Mouse (Mus musculus) retina, postnatal 1 day (tissue): ENCODE measurements around the gene Gm11172.
"Not testable (repeated sequence)": the region's sequence is repeated elsewhere in the genome, so short reads cannot be mapped to it uniquely, and the experiment has no call there.

Experiments
- DNase-seq: peaks from one replicate; pipeline ENCODE4 v3.0.0-alpha.2; 2012

Gm11172 gene

GRCm38 (mm10) chr16:10834911-10835587, 22.3 kb downstream of the Gm11172 start, which contains the start of gene Rmi2:
Rmi2 (plus strand) TSS chr16:10835059.
- peak; percentile 92 for DNase-seq

GRCm38 (mm10) chr16:10836388-10836787, 23.7 kb downstream of the Gm11172 start:
- DNase-seq, result no peak

- no peak for DNase-seq
Observed at GRCm38 (mm10) chr16:10837250-10837649, 24.5 kb downstream of the Gm11172 start.

- DNase-seq, result no peak
Observed at GRCm38 (mm10) chr16:10837903-10838302, 25.2 kb downstream of the Gm11172 start.

- DNase-seq, result peak; percentile 54
Observed at GRCm38 (mm10) chr16:10838487-10839245, 26.0 kb downstream of the Gm11172 start.

DNA sequence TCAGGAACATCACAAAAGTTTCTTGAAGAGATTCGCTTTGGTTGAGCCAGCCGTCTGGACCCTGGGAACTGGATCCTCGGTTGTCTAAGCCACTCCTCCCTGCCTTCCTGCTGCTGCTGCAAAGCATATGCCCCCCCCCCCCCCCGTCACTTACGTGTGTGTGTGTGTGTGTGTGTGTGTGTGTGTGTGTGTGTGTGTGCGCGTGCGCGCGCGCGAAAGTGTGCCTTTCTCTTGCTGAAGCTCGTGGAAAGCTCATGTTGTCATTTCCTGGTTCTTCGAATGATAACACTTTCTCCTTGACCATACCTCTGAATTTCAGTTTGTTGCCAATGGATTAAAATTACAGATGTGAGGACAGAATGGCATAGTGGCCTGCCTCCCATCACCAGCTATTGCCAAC, 27.3 kb downstream of the Gm11172 start:
- DNase-seq, result no peak

DNA sequence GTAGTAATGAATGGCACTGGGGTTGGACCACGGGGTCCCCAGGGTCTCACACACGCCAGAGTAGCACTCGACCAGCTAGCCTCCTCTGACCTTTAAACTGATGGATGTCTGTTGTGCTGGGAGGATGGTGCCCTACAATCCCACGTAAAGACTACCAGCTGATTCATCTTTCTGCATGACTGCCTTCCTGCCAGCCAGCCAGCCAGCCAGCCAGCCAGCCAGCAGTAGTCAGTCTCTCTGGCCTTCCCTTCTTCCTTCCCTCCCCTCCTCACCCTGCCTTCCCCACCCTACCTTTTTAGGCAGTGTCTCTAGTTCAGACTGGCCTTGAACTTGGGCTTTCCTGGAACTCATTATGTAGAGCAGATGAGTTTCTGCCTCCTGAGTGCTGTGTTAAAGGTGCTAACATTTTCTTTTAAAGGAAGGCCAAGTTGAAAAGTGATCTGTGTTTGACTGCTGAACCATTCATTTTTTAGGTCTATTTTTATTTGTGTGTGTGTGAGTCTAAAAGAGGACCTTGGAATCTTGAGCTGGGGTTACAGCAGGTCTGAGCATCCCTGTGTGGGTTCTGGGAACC, 29.7 kb downstream of the Gm11172 start:
- DNase-seq, result peak; percentile 18

GRCm38 (mm10) chr16:10843486-10844318, 31.0 kb downstream of the Gm11172 start:
- peak; percentile 39 for DNase-seq

DNA sequence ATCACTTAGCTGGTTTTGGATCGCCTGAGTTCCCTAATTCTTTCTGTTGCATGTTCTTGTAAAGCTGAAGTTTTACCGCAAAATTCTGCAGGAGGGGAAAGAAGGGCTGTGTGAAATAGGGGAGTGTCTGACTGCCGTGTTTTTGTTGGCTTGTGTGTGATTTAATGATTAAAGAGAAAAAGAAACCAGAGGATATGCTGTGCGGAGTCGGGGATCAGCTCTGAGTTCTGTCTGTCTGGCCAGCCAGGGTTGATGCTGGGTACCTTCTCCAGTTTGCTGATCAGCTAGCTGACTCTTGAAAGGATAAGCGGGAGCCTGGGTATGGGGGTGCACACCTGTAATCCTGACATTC, 31.6 kb downstream of the Gm11172 start:
- DNase-seq, result no peak

GRCm38 (mm10) chr16:10845952-10846351, 33.2 kb downstream of the Gm11172 start:
- DNase-seq, result no peak

DNA sequence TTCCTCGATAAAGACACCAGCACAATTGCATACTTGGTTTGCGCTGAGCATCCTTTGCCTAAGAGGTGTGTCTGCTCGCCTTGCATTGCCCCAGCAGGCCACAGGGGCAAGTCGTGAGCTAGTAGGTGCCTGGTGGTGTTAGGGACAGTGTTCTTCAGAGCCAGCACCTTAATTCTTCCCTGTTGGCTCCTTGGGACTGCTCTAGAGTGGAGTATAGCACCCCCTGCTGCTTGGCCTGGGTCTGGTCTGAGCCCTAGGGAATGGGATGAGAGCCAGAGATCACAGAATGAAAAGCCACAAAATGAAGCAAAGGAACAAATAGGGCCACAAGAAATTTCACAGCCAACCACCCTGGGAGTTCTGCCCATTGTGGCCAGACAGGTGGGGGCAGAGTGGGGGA, 33.8 kb downstream of the Gm11172 start:
- DNase-seq, result peak; percentile 50

GRCm38 (mm10) chr16:10849965-10850861, 37.5 kb downstream of the Gm11172 start:
- DNase-seq, result no peak

DNA sequence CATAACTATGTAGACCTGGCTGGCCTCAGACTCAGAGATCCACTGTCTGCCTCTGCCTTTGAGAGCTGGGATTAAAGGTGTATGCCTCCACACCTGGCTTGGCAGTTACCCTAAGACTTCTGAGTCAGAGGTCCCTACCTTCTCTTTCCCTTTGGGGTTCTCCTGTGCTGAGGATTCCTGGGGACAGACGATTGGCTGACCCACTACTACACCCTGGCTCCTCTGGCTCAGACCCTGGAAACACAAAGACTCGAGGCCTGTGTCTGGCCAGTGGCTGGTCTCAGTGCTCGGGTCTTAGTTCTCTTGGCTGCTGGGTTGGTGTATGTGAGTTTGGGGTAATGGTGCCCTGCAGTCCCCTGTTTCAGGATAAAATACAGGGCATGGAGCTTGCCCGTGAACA, 38.2 kb downstream of the Gm11172 start:
- DNase-seq, result no peak

- DNase-seq, result not testable (repeated sequence)
Observed at GRCm38 (mm10) chr16:10852216-10852615, 39.5 kb downstream of the Gm11172 start.

DNA sequence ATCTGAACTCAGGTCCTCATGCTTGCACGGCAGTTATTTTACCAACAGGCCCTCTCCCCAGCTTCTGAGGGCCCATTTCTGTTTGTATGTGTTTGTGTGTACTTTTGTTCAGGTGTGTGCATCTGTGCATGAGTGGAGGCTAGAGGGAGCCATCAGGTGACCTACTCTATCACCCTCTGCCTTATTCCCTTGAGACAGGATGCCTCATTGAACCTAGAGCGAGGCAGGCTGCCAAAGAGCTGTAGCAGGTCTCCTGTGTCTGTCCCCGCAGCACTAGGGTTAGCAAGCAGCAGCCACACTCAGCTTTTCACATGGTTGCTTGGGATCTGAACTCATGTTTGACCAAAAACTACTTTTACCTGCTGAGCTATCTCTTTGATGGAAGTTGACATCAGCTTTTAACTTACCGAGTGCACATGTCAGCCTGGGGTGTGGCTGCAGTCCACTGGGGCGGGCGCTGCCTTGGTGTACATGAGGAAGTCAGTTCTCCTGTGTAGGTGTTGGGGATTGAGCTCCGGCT, 47.1 kb downstream of the Gm11172 start:
- DNase-seq, result no peak

DNA sequence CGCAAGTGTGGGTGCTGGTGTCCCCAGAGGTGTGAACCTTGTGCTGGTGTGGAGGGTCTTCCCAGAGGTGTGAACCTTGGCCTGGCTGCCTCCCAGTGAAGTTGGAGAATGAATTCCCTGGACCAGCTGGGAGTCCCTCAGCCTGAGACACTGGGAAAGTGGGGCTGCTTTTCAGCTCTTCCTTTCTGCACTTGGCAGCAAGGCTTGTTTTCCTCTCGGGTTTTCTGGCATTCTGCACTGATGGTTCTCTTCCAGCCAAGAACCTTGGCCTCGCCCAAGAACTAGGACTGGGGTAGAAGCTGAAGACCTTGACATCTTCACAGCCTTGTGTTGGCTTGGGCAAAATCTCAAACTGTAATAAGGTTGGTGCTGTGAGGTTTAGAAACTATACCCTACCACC, 48.7 kb downstream of the Gm11172 start:
- DNase-seq, result no peak
